13 mouse cellular contexts compared by ENCODE assay signal in the genomic region with DNA sequence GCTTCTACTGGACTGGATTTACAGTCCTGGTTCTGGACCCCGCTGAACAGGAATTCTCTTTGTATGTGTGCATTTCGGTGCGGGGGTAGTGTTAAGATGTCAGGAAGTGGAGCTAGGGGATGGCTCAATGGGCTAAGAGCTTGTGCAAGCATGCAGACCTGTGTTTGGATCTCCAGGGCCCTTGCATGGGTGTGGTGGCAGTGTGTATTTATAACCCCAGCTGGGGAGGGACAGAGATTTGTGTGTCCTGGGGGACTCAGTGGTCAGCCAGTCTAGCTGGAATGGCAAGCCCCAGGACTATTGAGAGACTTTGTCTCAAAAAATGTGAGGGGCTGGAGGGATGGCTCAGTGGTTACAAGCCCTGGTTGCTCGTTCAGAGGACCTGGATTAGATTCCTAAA.
"Had no signal": no experiment of that assay in that cellular context is flagged by ENCODE, and none has a peak within 500 bp of the region (broad histone marks: within the 10 kb centered on the region; RNA-seq: fewer than 3 reads in every experiment).

No protein-coding gene starts in this region.

- H3K4me3 ChIP-seq: liver, embryonic 12.5 days; midbrain, embryonic 15.5 days; neural tube, embryonic 12.5 days had no signal

- H3K9ac ChIP-seq: liver, embryonic 12.5 days; lung, embryonic 14.5 days; midbrain, embryonic 15.5 days; neural tube, embryonic 12.5 days had no signal

- DNase-seq: kidney, adult 8-10 months; kidney, postnatal 25 days; layer of hippocampus, postnatal 36 days; lung, embryonic 14.5 days; lung, postnatal 14 days; retina, postnatal 1 day; right cerebral cortex, postnatal 4 days; spleen, adult 18-20 months; thymus, postnatal 36 days had no signal

- H3K36me3 ChIP-seq: liver, embryonic 12.5 days; midbrain, embryonic 15.5 days; neural tube, embryonic 12.5 days had no signal

- H3K27me3 ChIP-seq: liver, embryonic 12.5 days; midbrain, embryonic 15.5 days; neural tube, embryonic 12.5 days had no signal

- ATAC-seq: intestine, embryonic 16.5 days; liver, embryonic 12.5 days; midbrain, embryonic 15.5 days had no signal

- H3K27ac ChIP-seq: liver, embryonic 12.5 days; midbrain, embryonic 15.5 days; neural tube, embryonic 12.5 days had no signal

- H3K4me2 ChIP-seq: liver, embryonic 12.5 days; lung, embryonic 14.5 days; midbrain, embryonic 15.5 days; neural tube, embryonic 12.5 days had no signal

- H3K9me3 ChIP-seq: liver, embryonic 12.5 days; midbrain, embryonic 15.5 days; neural tube, embryonic 12.5 days had no signal

- H3K4me1 ChIP-seq: neural tube, embryonic 12.5 days had no signal
